Mouse (Mus musculus): Measurements from ENCODE around the gene Plac1.
A peak's percentile ranks its signal among the peaks of the same experiment; 100 is the strongest.
"Not testable (repeated sequence)": the region's sequence is repeated elsewhere in the genome, so short reads cannot be mapped to it uniquely, and the experiment has no call there.

- not testable (repeated sequence) for TF ChIP-seq E2F4 (IDR thresholded peaks at IDR 0.05; ENCODE audit: insufficient read depth); CEBPB (IDR thresholded peaks at IDR 0.05; ENCODE audit: insufficient read depth, poor library complexity, severe bottlenecking); POLR2A (IDR thresholded peaks at IDR 0.05; ENCODE audit: insufficient read length, low read depth); MYOG (IDR thresholded peaks at IDR 0.05; ENCODE audit: control insufficient read depth in 1 of 3, insufficient read depth in 1 of 3, insufficient read length in 2 of 3, low read depth in 2 of 3); REST (IDR thresholded peaks at IDR 0.05; ENCODE audit: insufficient read depth, insufficient read length); MYOD1 (IDR thresholded peaks at IDR 0.05; ENCODE audit: control insufficient read depth in 1 of 3, insufficient read length in 2 of 3, low read depth in 2 of 3); POLR2AphosphoS2 (IDR thresholded peaks at IDR 0.05; ENCODE audit: insufficient read length, low read depth)
- peak; percentile 88 for TF ChIP-seq MAX (IDR thresholded peaks at IDR 0.05; ENCODE audit: low read depth)
- peak; percentile 69 for TF ChIP-seq USF1 (IDR thresholded peaks at IDR 0.05; ENCODE audit: low read depth)
Observed at GRCm38 (mm10) chrX:53024268-53024667, 215.6 kb downstream of the Plac1 start.

Measured in myocyte (in vitro differentiated cells).